Mouse (Mus musculus) liver, postnatal 0 days (tissue): Measurements from ENCODE around the gene Sec22c. TPM values are rescaled to one million over a fixed set of nuclear protein-coding genes. Genes with fewer than 3 reads are reported as not detected.

Source experiments
- ATAC-seq: fragments of 200-750 bp; cut with Nextera tagmentation; 2 replicates; pipeline ENCODE4 v1.8.0; 2017; ENCODE audit warnings: mild to moderate bottlenecking, moderate library complexity
- DNase-seq: peaks from one replicate; pipeline ENCODE4 v3.0.0-alpha.2; 2016
- H3K27ac ChIP-seq: fragments of 300-500 bp; sonication (generic); 2 replicates; pipeline ENCODE4 v1.5.1; 2014; ENCODE audit warnings: antibody characterized with exemption, moderate library complexity, mild to moderate bottlenecking, low read depth
- H3K27me3 ChIP-seq: fragments of 300-500 bp; sonication (generic); 2 replicates; pipeline ENCODE4 v1.6.1; 2014; ENCODE audit warnings: low read length, control low read depth, mixed read lengths; ENCODE audit not compliant: insufficient read depth
- H3K36me3 ChIP-seq: fragments of 300-500 bp; sonication (generic); replicated peaks from 2 replicates; pipeline ENCODE4 v1.6.1; 2014; ENCODE audit warnings: mild to moderate bottlenecking, control low read depth, low read length, moderate library complexity, mixed read lengths; ENCODE audit not compliant: insufficient read depth
- H3K4me1 ChIP-seq: fragments of 300-500 bp; sonication (generic); 2 replicates; pipeline ENCODE4 v1.6.1; 2014; ENCODE audit warnings: antibody characterized with exemption, mild to moderate bottlenecking, control low read depth; ENCODE audit not compliant: insufficient read depth
- H3K4me2 ChIP-seq: fragments of 300-500 bp; sonication (generic); 2 replicates; pipeline ENCODE4 v1.6.1; 2014; ENCODE audit warnings: low read depth, mild to moderate bottlenecking, low read length, moderate library complexity, mixed read lengths
- H3K4me3 ChIP-seq: fragments of 300-500 bp; sonication (generic); 2 replicates; pipeline ENCODE4 v1.5.1; 2014; ENCODE audit warnings: low read depth, low read length
- H3K9ac ChIP-seq: fragments of 300-500 bp; sonication (generic); replicated peaks from 2 replicates; pipeline ENCODE4 v1.6.1; 2014; ENCODE audit warnings: mild to moderate bottlenecking, moderate library complexity
- H3K9me3 ChIP-seq: fragments of 300-500 bp; sonication (generic); 2 replicates; pipeline ENCODE4 v1.6.1; 2016; ENCODE audit warnings: mild to moderate bottlenecking, control low read depth, low read length, mixed read lengths
- CTCF ChIP-seq: sonication (generic); IDR thresholded peaks from 2 replicates; pipeline ENCODE4 v1.5.1; 2016; ENCODE audit warnings: antibody characterized with exemption, low read depth
- EP300 ChIP-seq: IDR thresholded peaks from 2 replicates; pipeline ENCODE4 v1.6.1; 2016; ENCODE audit warnings: antibody characterized with exemption, low read depth, mild to moderate bottlenecking
- WGBS: fragments of 180-500 bp; shearing (Covaris S2); extraction: QIAGEN DNeasy Blood & Tissue Kit; methylation state at CpG from one replicate; pipeline ENCODE4 v1.1.7; 2014; ENCODE audit not compliant: insufficient replicate concordance; 5-methylcytosine and 5-hydroxymethylcytosine counted together
- polyA plus RNA-seq: library from polyadenylated mRNA; unstranded; fragments of >200 nt; fragmentation: Nextera tagmentation; extraction: Ambion mirVana; gene quantifications from 2 replicates; pipeline ENCODE4 v1.2.1, GENCODE M21; 2015

Sec22c gene
- polyA plus RNA-seq, 1 experiment from 2014 or later = 4.4 TPM

GRCm38 (mm10) chr9:121656322-121656721 lies 49.0 kb downstream of the Sec22c start:
- Histone ChIP-seq H3K27ac (no peak overlapping the region), H3K9me3 (no peaks in the 10 kb centered on the region), H3K36me3 (no peaks in the 10 kb centered on the region), H3K4me2 (no peak overlapping the region), H3K27me3 (0 out of 2 replicates have a peak, but pooled peaks cover 3% of the 10 kb centered on the region), H3K9ac (no peak overlapping the region), H3K4me1 (no peaks in the 10 kb centered on the region), H3K4me3 (no peak overlapping the region)
- TF ChIP-seq EP300 (no peak), CTCF (no peak)
- 74% methylated on average over 5 of the region's 5 CpGs for WGBS
- DNase-seq (no peak), ATAC-seq (no peak)

GRCm38 (mm10) chr9:121653668-121654067 lies 51.6 kb downstream of the Sec22c start:
- no peaks in the 10 kb centered on the region for H3K9me3 ChIP-seq
- ATAC-seq = no peak
- no peak overlapping the region for H3K4me3 ChIP-seq
- TF ChIP-seq EP300 = no peak
- TF ChIP-seq CTCF = no peak
- no peak for DNase-seq
- H3K9ac ChIP-seq = no peak overlapping the region
- 0 out of 2 replicates have a peak, but pooled peaks cover under 1% of the 10 kb centered on the region for H3K27me3 ChIP-seq
- no peak overlapping the region for H3K27ac ChIP-seq
- WGBS = 71% methylated on average over 10 of the region's 10 CpGs
- H3K36me3 ChIP-seq = no peaks in the 10 kb centered on the region
- no peak overlapping the region for H3K4me2 ChIP-seq
- H3K4me1 ChIP-seq = no peaks in the 10 kb centered on the region

GRCm38 (mm10) chr9:121647026-121647425 lies 58.3 kb downstream of the Sec22c start:
- H3K4me2 ChIP-seq = no peak overlapping the region
- TF ChIP-seq CTCF (no peak), EP300 (no peak)
- H3K4me1 ChIP-seq = peaks cover 8% of the 10 kb centered on the region
- ATAC-seq (no peak), DNase-seq (no peak)
- no peak overlapping the region for H3K9ac ChIP-seq
- WGBS = 57% methylated on average over 7 of the region's 7 CpGs
- peaks cover 23% of the 10 kb centered on the region for H3K27me3 ChIP-seq
- H3K27ac ChIP-seq = no peak overlapping the region
- no peaks in the 10 kb centered on the region for H3K36me3 ChIP-seq
- H3K9me3 ChIP-seq = no peaks in the 10 kb centered on the region
- H3K4me3 ChIP-seq = no peak overlapping the region

GRCm38 (mm10) chr9:121644855-121645254 lies 60.4 kb downstream of the Sec22c start:
- ATAC-seq = no peak
- peaks cover 13% of the 10 kb centered on the region for H3K4me1 ChIP-seq
- no peak overlapping the region for H3K4me2 ChIP-seq
- no peak overlapping the region for H3K4me3 ChIP-seq
- WGBS = 35% methylated on average over 3 of the region's 3 CpGs
- peaks cover 44% of the 10 kb centered on the region for H3K27me3 ChIP-seq
- H3K36me3 ChIP-seq = no peaks in the 10 kb centered on the region
- TF ChIP-seq CTCF (no peak), EP300 (no peak)
- no peaks in the 10 kb centered on the region for H3K9me3 ChIP-seq
- no peak overlapping the region for H3K27ac ChIP-seq
- no peak for DNase-seq
- H3K9ac ChIP-seq = no peak overlapping the region

- peak within 1 kb of the TSS; percentile 75 for H3K4me2 ChIP-seq
- peak; percentile 90 for ATAC-seq
- peak within 1 kb of the TSS; percentile 34; the same call in 1 of the 2 replicates for H3K9ac ChIP-seq
- no peaks in the 10 kb centered on the region for H3K9me3 ChIP-seq
- no peaks in the 10 kb centered on the region for H3K36me3 ChIP-seq
- H3K27ac ChIP-seq = no peak within 1 kb of the TSS
- TF ChIP-seq EP300 = no peak
- no peak for TF ChIP-seq CTCF
- under 1% methylated on average over 51 of the region's 79 CpGs for WGBS
- H3K4me1 ChIP-seq = peaks cover 13% of the 10 kb centered on the region
- peak; percentile 77 for DNase-seq
- peaks cover 53% of the 10 kb centered on the region for H3K27me3 ChIP-seq
- peak within 1 kb of the TSS; percentile 45 for H3K4me3 ChIP-seq
Measured at GRCm38 (mm10) chr9:121642401-121643181, 62.7 kb downstream of the Sec22c start, which contains the start of gene Vipr1. TSS of gene Vipr1 (plus strand) at chr9:121642716.

GRCm38 (mm10) chr9:121642001-121642400 lies 63.3 kb downstream of the Sec22c start, which contains the start of gene Lyzl4:
TSS of gene Lyzl4 (minus strand) at chr9:121642096.
- peak; percentile 77 for DNase-seq
- H3K36me3 ChIP-seq = no peaks in the 10 kb centered on the region
- H3K27ac ChIP-seq = no peak within 1 kb of the TSS
- H3K4me3 ChIP-seq = peak within 1 kb of the TSS; percentile 45
- peak; percentile 72 for ATAC-seq
- peak within 1 kb of the TSS; percentile 34; the same call in 1 of the 2 replicates for H3K9ac ChIP-seq
- H3K27me3 ChIP-seq = peaks cover 53% of the 10 kb centered on the region
- 1% methylated on average over 26 of the region's 26 CpGs for WGBS
- TF ChIP-seq CTCF = peak; percentile 61
- TF ChIP-seq EP300 = no peak
- peaks cover 13% of the 10 kb centered on the region for H3K4me1 ChIP-seq
- H3K4me2 ChIP-seq = peak within 1 kb of the TSS; percentile 75
- H3K9me3 ChIP-seq = no peaks in the 10 kb centered on the region
